Mouse (Mus musculus): ENCODE data around the gene Gm44805.

- TF ChIP-seq CTCF (IDR thresholded peaks at IDR 0.05; ENCODE audit: borderline replicate concordance, extremely low read depth, insufficient read depth, insufficient read length) (no peak), POLR2A (IDR thresholded peaks at IDR 0.05; ENCODE audit: borderline replicate concordance, extremely low read depth, insufficient read depth, insufficient read length, poor library complexity, severe bottlenecking) (no peak)
These were observed 5.3 kb upstream of the Gm44805 start for GRCm38 (mm10) chr7:19686521-19686920.
